Mouse (Mus musculus) intestine, embryonic 15.5 days (tissue): ENCODE data around the gene Shb. TPM values are rescaled to one million over a fixed set of nuclear protein-coding genes. Genes with fewer than 3 reads are reported as not detected.
A peak's percentile ranks its signal among the peaks of the same experiment; 100 is the strongest.
"Not testable (repeated sequence)": the region's sequence is repeated elsewhere in the genome, so short reads cannot be mapped to it uniquely, and the experiment has no call there.

Experiments used
- ATAC-seq: fragments of 200-750 bp; cut with Nextera tagmentation; 2 replicates; pipeline ENCODE4 v1.8.0; 2017; ENCODE audit warnings: moderate TSS enrichment, moderate library complexity
- H3K27ac ChIP-seq: fragments of 300-500 bp; sonication (generic); 2 replicates; pipeline ENCODE4 v1.5.1; 2015; ENCODE audit warnings: mild to moderate bottlenecking, inconsistent platforms
- H3K27me3 ChIP-seq: fragments of 300-500 bp; sonication (generic); replicated peaks from 2 replicates; pipeline ENCODE4 v1.6.1; 2015; ENCODE audit warnings: inconsistent platforms
- H3K36me3 ChIP-seq: fragments of 300-500 bp; sonication (generic); 2 replicates; pipeline ENCODE4 v1.6.1; 2015; ENCODE audit warnings: inconsistent platforms
- H3K4me1 ChIP-seq: fragments of 300-500 bp; sonication (generic); replicated peaks from 2 replicates; pipeline ENCODE4 v1.6.1; 2015; ENCODE audit warnings: inconsistent platforms
- H3K4me2 ChIP-seq: fragments of 300-500 bp; sonication (generic); replicated peaks from 2 replicates; pipeline ENCODE4 v1.6.1; 2015; ENCODE audit warnings: mild to moderate bottlenecking, inconsistent platforms
- H3K4me3 ChIP-seq: fragments of 300-500 bp; sonication (generic); replicated peaks from 2 replicates; pipeline ENCODE4 v1.5.1; 2015; ENCODE audit warnings: inconsistent platforms
- H3K9ac ChIP-seq: fragments of 300-500 bp; sonication (generic); 2 replicates; pipeline ENCODE4 v1.6.1; 2015; ENCODE audit warnings: inconsistent platforms
- H3K9me3 ChIP-seq: fragments of 300-500 bp; sonication (generic); 2 replicates; pipeline ENCODE4 v1.6.1; 2016; ENCODE audit warnings: inconsistent platforms
- WGBS: fragments of 180-500 bp; shearing (Covaris S2); methylation state at CpG from one replicate; pipeline ENCODE4 v1.1.7; 2015; 5-methylcytosine and 5-hydroxymethylcytosine counted together
- polyA plus RNA-seq: library from polyadenylated mRNA; unstranded; fragments of >200 nt; fragmentation: Nextera tagmentation; extraction: Ambion mirVana; gene quantifications from 2 replicates; pipeline ENCODE4 v1.2.1, GENCODE M21; 2015

The Shb gene
- polyA plus RNA-seq, 1 experiment from 2014 or later, result 4.0 TPM

- no peak overlapping the region for H3K9ac ChIP-seq
- no peaks in the 10 kb centered on the region for H3K27me3 ChIP-seq
- H3K27ac ChIP-seq, result no peak overlapping the region
- H3K4me1 ChIP-seq, result peaks cover 27% of the 10 kb centered on the region; the same call in 1 of the 2 replicates
- H3K36me3 ChIP-seq, result peaks cover 12% of the 10 kb centered on the region; the same call in 1 of the 2 replicates
- no peaks in the 10 kb centered on the region for H3K9me3 ChIP-seq
- no peak overlapping the region for H3K4me3 ChIP-seq
- no peak for ATAC-seq
- WGBS, result 73% methylated on average over 7 of the region's 7 CpGs
- peak overlapping the region; percentile 89 for H3K4me2 ChIP-seq
Observed at GRCm38 (mm10) chr4:45406397-45406796, 125.9 kb downstream of the Shb start.

GRCm38 (mm10) chr4:45405315-45405714 lies 127.0 kb downstream of the Shb start:
- Histone ChIP-seq H3K9ac (no peak overlapping the region), H3K27me3 (no peaks in the 10 kb centered on the region), H3K27ac (no peak overlapping the region), H3K4me3 (no peak overlapping the region), H3K4me2 (no peak overlapping the region), H3K4me1 (peaks cover 27% of the 10 kb centered on the region; the same call in 1 of the 2 replicates), H3K36me3 (peaks cover 12% of the 10 kb centered on the region; the same call in 1 of the 2 replicates), H3K9me3 (no peaks in the 10 kb centered on the region)
- 48% methylated on average over 7 of the region's 7 CpGs for WGBS
- ATAC-seq, result no peak

- H3K36me3 ChIP-seq, result peaks cover 20% of the 10 kb centered on the region; the same call in 1 of the 2 replicates
- H3K27ac ChIP-seq, result no peak overlapping the region
- no peaks in the 10 kb centered on the region for H3K9me3 ChIP-seq
- peaks cover 24% of the 10 kb centered on the region; the same call in 1 of the 2 replicates for H3K4me1 ChIP-seq
- no peak overlapping the region for H3K4me3 ChIP-seq
- no peak overlapping the region for H3K9ac ChIP-seq
- WGBS, result 93% methylated on average over 7 of the region's 7 CpGs
- no peak for ATAC-seq
- no peaks in the 10 kb centered on the region for H3K27me3 ChIP-seq
- no peak overlapping the region for H3K4me2 ChIP-seq
Observed at GRCm38 (mm10) chr4:45404086-45404485, 128.2 kb downstream of the Shb start.

GRCm38 (mm10) chr4:45403499-45403878 lies 128.8 kb downstream of the Shb start:
- Histone ChIP-seq H3K27ac (no peak overlapping the region), H3K4me3 (no peak overlapping the region), H3K27me3 (no peaks in the 10 kb centered on the region), H3K9me3 (no peaks in the 10 kb centered on the region), H3K4me2 (no peak overlapping the region), H3K36me3 (peaks cover 24% of the 10 kb centered on the region), H3K9ac (no peak overlapping the region), H3K4me1 (peaks cover 22% of the 10 kb centered on the region; the same call in 1 of the 2 replicates)
- 70% methylated on average over 7 of the region's 7 CpGs for WGBS
- peak; percentile 15; the same call in 1 of the 2 replicates for ATAC-seq

- Histone ChIP-seq H3K4me3 (no peak overlapping the region), H3K27ac (no peak overlapping the region), H3K4me1 (peaks cover 22% of the 10 kb centered on the region; the same call in 1 of the 2 replicates), H3K36me3 (peaks cover 26% of the 10 kb centered on the region), H3K27me3 (no peaks in the 10 kb centered on the region), H3K9me3 (no peaks in the 10 kb centered on the region), H3K9ac (no peak overlapping the region), H3K4me2 (no peak overlapping the region)
- WGBS, result 70% methylated on average over 7 of the region's 7 CpGs
- peak; percentile 60; the same call in 1 of the 2 replicates for ATAC-seq
Observed at GRCm38 (mm10) chr4:45402878-45403498, 129.3 kb downstream of the Shb start.

GRCm38 (mm10) chr4:45402281-45402680 lies 130.0 kb downstream of the Shb start:
- Histone ChIP-seq H3K4me3 (no peak overlapping the region), H3K9ac (no peak overlapping the region), H3K27ac (no peak overlapping the region), H3K4me2 (no peak overlapping the region), H3K27me3 (no peaks in the 10 kb centered on the region), H3K36me3 (peaks cover 29% of the 10 kb centered on the region), H3K4me1 (peaks cover 19% of the 10 kb centered on the region; the same call in 1 of the 2 replicates), H3K9me3 (no peaks in the 10 kb centered on the region)
- WGBS, result 95% methylated on average over 4 of the region's 4 CpGs
- ATAC-seq, result no peak

- no peaks in the 10 kb centered on the region for H3K27me3 ChIP-seq
- H3K4me1 ChIP-seq, result 0 out of 2 replicates have a peak, but pooled peaks cover 3% of the 10 kb centered on the region
- no peak overlapping the region for H3K4me3 ChIP-seq
- no peak overlapping the region for H3K9ac ChIP-seq
- no peak overlapping the region for H3K4me2 ChIP-seq
- peaks cover 31% of the 10 kb centered on the region for H3K36me3 ChIP-seq
- H3K27ac ChIP-seq, result no peak overlapping the region
- WGBS, result 93% methylated on average over 45 of the region's 45 CpGs
- no peaks in the 10 kb centered on the region for H3K9me3 ChIP-seq
- no peak for ATAC-seq
Observed at GRCm38 (mm10) chr4:45399421-45400210, 132.7 kb downstream of the Shb start.

GRCm38 (mm10) chr4:45398315-45398714 lies 134.0 kb downstream of the Shb start:
- H3K4me3 ChIP-seq, ATAC-seq, H3K9ac ChIP-seq, H3K4me1 ChIP-seq, H3K4me2 ChIP-seq, H3K27ac ChIP-seq, H3K9me3 ChIP-seq, H3K27me3 ChIP-seq: not testable (repeated sequence)
- WGBS, result 89% methylated on average over 5 of the region's 5 CpGs
- peaks cover 31% of the 10 kb centered on the region for H3K36me3 ChIP-seq

GRCm38 (mm10) chr4:45396211-45396610 lies 136.1 kb downstream of the Shb start:
- H3K27ac ChIP-seq, H3K9me3 ChIP-seq, H3K4me1 ChIP-seq, ATAC-seq, H3K9ac ChIP-seq, H3K4me3 ChIP-seq, H3K4me2 ChIP-seq, H3K27me3 ChIP-seq: not testable (repeated sequence)
- 85% methylated on average over 6 of the region's 6 CpGs for WGBS
- H3K36me3 ChIP-seq, result peaks cover 20% of the 10 kb centered on the region

- Histone ChIP-seq H3K27me3 (no peaks in the 10 kb centered on the region), H3K36me3 (peaks cover 8% of the 10 kb centered on the region), H3K9ac (no peak overlapping the region), H3K9me3 (no peaks in the 10 kb centered on the region), H3K4me2 (no peak overlapping the region), H3K4me3 (no peak overlapping the region), H3K27ac (no peak overlapping the region), H3K4me1 (no peaks in the 10 kb centered on the region)
- ATAC-seq, result no peak
- WGBS, result 81% methylated on average over 5 of the region's 5 CpGs
Observed at GRCm38 (mm10) chr4:45393658-45394057, 138.6 kb downstream of the Shb start.

GRCm38 (mm10) chr4:45392994-45393393 lies 139.3 kb downstream of the Shb start:
- no peaks in the 10 kb centered on the region for H3K9me3 ChIP-seq
- no peak overlapping the region for H3K4me2 ChIP-seq
- H3K27ac ChIP-seq, result no peak overlapping the region
- H3K36me3 ChIP-seq, result peaks cover 5% of the 10 kb centered on the region; the same call in 1 of the 2 replicates
- no peak overlapping the region for H3K9ac ChIP-seq
- 75% methylated on average over 8 of the region's 8 CpGs for WGBS
- no peak overlapping the region for H3K4me3 ChIP-seq
- ATAC-seq, result no peak
- H3K27me3 ChIP-seq, result no peaks in the 10 kb centered on the region
- no peaks in the 10 kb centered on the region for H3K4me1 ChIP-seq

GRCm38 (mm10) chr4:45392572-45392971 lies 139.7 kb downstream of the Shb start:
- Histone ChIP-seq H3K9me3 (no peaks in the 10 kb centered on the region), H3K9ac (no peak overlapping the region), H3K4me2 (no peak overlapping the region), H3K27ac (no peak overlapping the region), H3K4me1 (no peaks in the 10 kb centered on the region), H3K4me3 (no peak overlapping the region), H3K27me3 (no peaks in the 10 kb centered on the region), H3K36me3 (peaks cover 2% of the 10 kb centered on the region; the same call in 1 of the 2 replicates)
- 65% methylated on average over 11 of the region's 11 CpGs for WGBS
- no peak for ATAC-seq
